Mouse (Mus musculus) embryonic facial prominence, embryonic 14.5 days (tissue): ENCODE measurements around the gene Ccdc18. TPM values are rescaled to one million over a fixed set of nuclear protein-coding genes. Genes with fewer than 3 reads are reported as not detected.
"Not testable (repeated sequence)": the region's sequence is repeated elsewhere in the genome, so short reads cannot be mapped to it uniquely, and the experiment has no call there.

ENCODE experiments used
- ATAC-seq: fragments of 200-750 bp; cut with Nextera tagmentation; 2 replicates; pipeline ENCODE4 v1.8.0; 2017; ENCODE audit warnings: low read depth, moderate number of reproducible peaks, moderate TSS enrichment
- DNase-seq: peaks from one replicate; pipeline ENCODE4 v3.0.0-alpha.2; 2015; ENCODE audit warnings: low spot score
- H3K27ac ChIP-seq: fragments of 300-500 bp; sonication (generic); replicated peaks from 2 replicates; pipeline ENCODE4 v1.5.1; 2014; ENCODE audit warnings: low read depth, mild to moderate bottlenecking, low read length, moderate library complexity
- H3K27me3 ChIP-seq: fragments of 300-500 bp; sonication (generic); replicated peaks from 2 replicates; pipeline ENCODE4 v1.6.1; 2014; ENCODE audit warnings: low read length; ENCODE audit not compliant: control insufficient read depth, insufficient read depth
- H3K36me3 ChIP-seq: fragments of 300-500 bp; sonication (generic); 2 replicates; pipeline ENCODE4 v1.6.1; 2014; ENCODE audit warnings: low read length, mixed read lengths; ENCODE audit not compliant: control insufficient read depth, insufficient read depth
- H3K4me1 ChIP-seq: fragments of 300-500 bp; sonication (generic); 2 replicates; pipeline ENCODE4 v1.6.1; 2014; ENCODE audit warnings: antibody characterized with exemption, low read length; ENCODE audit not compliant: control insufficient read depth, insufficient read depth
- H3K4me2 ChIP-seq: fragments of 300-500 bp; sonication (generic); 2 replicates; pipeline ENCODE4 v1.6.1; 2014; ENCODE audit warnings: low read depth, mild to moderate bottlenecking, low read length, moderate library complexity, mixed read lengths
- H3K4me3 ChIP-seq: fragments of 300-500 bp; sonication (generic); 2 replicates; pipeline ENCODE4 v1.5.1; 2014; ENCODE audit warnings: low read depth, mild to moderate bottlenecking, low read length
- H3K9ac ChIP-seq: fragments of 300-500 bp; sonication (generic); 2 replicates; pipeline ENCODE4 v1.6.1; 2014; ENCODE audit warnings: low read depth, mild to moderate bottlenecking, low read length, moderate library complexity, mixed read lengths
- H3K9me3 ChIP-seq: fragments of 300-500 bp; sonication (generic); 2 replicates; pipeline ENCODE4 v1.6.1; 2016; ENCODE audit warnings: low read length; ENCODE audit not compliant: control insufficient read depth
- WGBS: fragments of 180-500 bp; shearing (Covaris S2); extraction: QIAGEN DNeasy Blood & Tissue Kit; methylation state at CpG from one replicate; pipeline ENCODE4 v1.1.7; 2014; 5-methylcytosine and 5-hydroxymethylcytosine counted together
- polyA plus RNA-seq: library from polyadenylated mRNA; unstranded; fragments of >200 nt; fragmentation: Nextera tagmentation; extraction: Ambion mirVana; gene quantifications from 2 replicates; pipeline ENCODE4 v1.2.1, GENCODE M21; 2014

The Ccdc18 gene
- 6.7 and 9.0 TPM in 2 replicates for polyA plus RNA-seq

GRCm38 (mm10) chr5:108132441-108133243, at the start of gene Ccdc18, which contains the start of gene Tmed5:
TSS of gene Ccdc18 (plus strand) at chr5:108132875.
TSS of gene Tmed5 (minus strand) at chr5:108132620.
- ATAC-seq (peak; percentile 99), DNase-seq (peak; percentile 99)
- peak within 1 kb of the TSS; percentile 69 for H3K4me3 ChIP-seq
- H3K4me2 ChIP-seq: peak within 1 kb of the TSS; percentile 65
- peak within 1 kb of the TSS; percentile 91 for H3K27ac ChIP-seq
- peaks cover 17% of the 10 kb centered on the region for H3K36me3 ChIP-seq
- H3K4me1 ChIP-seq: peaks cover 4% of the 10 kb centered on the region; the same call in 1 of the 2 replicates
- no peaks in the 10 kb centered on the region for H3K27me3 ChIP-seq
- peak within 1 kb of the TSS; percentile 80 for H3K9ac ChIP-seq
- under 1% methylated on average over 37 of the region's 65 CpGs for WGBS
- no peaks in the 10 kb centered on the region for H3K9me3 ChIP-seq

GRCm38 (mm10) chr5:108085440-108085839, 47.2 kb upstream of the Ccdc18 start:
- WGBS: 95% methylated on average over 2 of the region's 2 CpGs
- no peak for ATAC-seq
- no peaks in the 10 kb centered on the region for H3K9me3 ChIP-seq

GRCm38 (mm10) chr5:108092731-108093130, 39.9 kb upstream of the Ccdc18 start:
- H3K4me3 ChIP-seq, DNase-seq, H3K27ac ChIP-seq, H3K4me1 ChIP-seq, H3K9ac ChIP-seq, H3K9me3 ChIP-seq, H3K4me2 ChIP-seq, ATAC-seq, H3K27me3 ChIP-seq: not testable (repeated sequence)
- peaks cover 71% of the 10 kb centered on the region for H3K36me3 ChIP-seq
- 96% methylated on average over 8 of the region's 8 CpGs for WGBS

More at GRCm38 (mm10) chr5:108085440-108085839, 47.2 kb upstream of the Ccdc18 start:
- no peak overlapping the region for H3K27ac ChIP-seq
- H3K36me3 ChIP-seq: peaks cover 80% of the 10 kb centered on the region
- no peak overlapping the region for H3K9ac ChIP-seq
- no peaks in the 10 kb centered on the region for H3K27me3 ChIP-seq
- DNase-seq: no peak
- H3K4me2 ChIP-seq: no peak overlapping the region
- no peak overlapping the region for H3K4me3 ChIP-seq
- H3K4me1 ChIP-seq: no peaks in the 10 kb centered on the region

GRCm38 (mm10) chr5:108097676-108098075, 35.0 kb upstream of the Ccdc18 start:
- Histone ChIP-seq H3K9me3 (no peaks in the 10 kb centered on the region), H3K4me2 (no peak overlapping the region), H3K4me3 (no peak overlapping the region), H3K27me3 (no peaks in the 10 kb centered on the region), H3K36me3 (peaks cover 69% of the 10 kb centered on the region), H3K4me1 (no peaks in the 10 kb centered on the region), H3K27ac (no peak overlapping the region), H3K9ac (no peak overlapping the region)
- no peak for ATAC-seq
- DNase-seq: no peak
- WGBS: 92% methylated on average over 3 of the region's 3 CpGs

GRCm38 (mm10) chr5:108100196-108100595, 32.5 kb upstream of the Ccdc18 start:
- H3K36me3 ChIP-seq: peaks cover 73% of the 10 kb centered on the region
- no peaks in the 10 kb centered on the region for H3K4me1 ChIP-seq
- DNase-seq: no peak
- H3K9ac ChIP-seq: no peak overlapping the region
- H3K4me2 ChIP-seq: no peak overlapping the region
- no peak for ATAC-seq
- no peaks in the 10 kb centered on the region for H3K9me3 ChIP-seq
- no peak overlapping the region for H3K4me3 ChIP-seq
- H3K27me3 ChIP-seq: no peaks in the 10 kb centered on the region
- no peak overlapping the region for H3K27ac ChIP-seq

- 83% methylated on average over 5 of the region's 5 CpGs for WGBS
These were observed 28.4 kb upstream of the Ccdc18 start for GRCm38 (mm10) chr5:108104306-108104705.

GRCm38 (mm10) chr5:108109346-108109745, 23.3 kb upstream of the Ccdc18 start:
- Histone ChIP-seq H3K27ac (no peak overlapping the region), H3K36me3 (peaks cover 33% of the 10 kb centered on the region)
- 92% methylated on average over 7 of the region's 7 CpGs for WGBS

More at GRCm38 (mm10) chr5:108104306-108104705, 28.4 kb upstream of the Ccdc18 start:
- no peaks in the 10 kb centered on the region for H3K4me1 ChIP-seq
- no peak overlapping the region for H3K4me3 ChIP-seq
- H3K4me2 ChIP-seq: no peak overlapping the region
- H3K9me3 ChIP-seq: no peaks in the 10 kb centered on the region
- no peaks in the 10 kb centered on the region for H3K27me3 ChIP-seq
- H3K9ac ChIP-seq: no peak overlapping the region
- H3K27ac ChIP-seq: no peak overlapping the region
- ATAC-seq: no peak
- peaks cover 62% of the 10 kb centered on the region for H3K36me3 ChIP-seq
- no peak for DNase-seq

GRCm38 (mm10) chr5:108117693-108118092, 15.0 kb upstream of the Ccdc18 start:
- ATAC-seq (no peak), DNase-seq (no peak)
- 96% methylated on average over 4 of the region's 4 CpGs for WGBS
- Histone ChIP-seq H3K9ac (no peak overlapping the region), H3K36me3 (no peaks in the 10 kb centered on the region), H3K27ac (no peak overlapping the region), H3K4me2 (no peak overlapping the region), H3K9me3 (no peaks in the 10 kb centered on the region), H3K4me1 (no peaks in the 10 kb centered on the region), H3K4me3 (no peak overlapping the region), H3K27me3 (no peaks in the 10 kb centered on the region)

More at GRCm38 (mm10) chr5:108109346-108109745, 23.3 kb upstream of the Ccdc18 start:
- Histone ChIP-seq H3K9me3 (no peaks in the 10 kb centered on the region), H3K4me3 (no peak overlapping the region), H3K9ac (no peak overlapping the region), H3K4me2 (no peak overlapping the region), H3K27me3 (no peaks in the 10 kb centered on the region), H3K4me1 (no peaks in the 10 kb centered on the region)
- no peak for DNase-seq
- ATAC-seq: no peak
